Mouse (Mus musculus) forebrain, embryonic 12.5 days (tissue): Measurements from ENCODE around the gene Ttc14. TPM values are rescaled to one million over a fixed set of nuclear protein-coding genes. Genes with fewer than 3 reads are reported as not detected.

Source experiments
- ATAC-seq: fragments of 200-750 bp; cut with Nextera tagmentation; 2 replicates; pipeline ENCODE4 v1.8.0; 2017; ENCODE audit warnings: moderate TSS enrichment; ENCODE audit not compliant: low FRiP score
- H3K27ac ChIP-seq: fragments of 300-500 bp; sonication (generic); 2 replicates; pipeline ENCODE4 v1.5.1; 2016; ENCODE audit warnings: mild to moderate bottlenecking
- H3K27me3 ChIP-seq: fragments of 300-500 bp; sonication (generic); 2 replicates; pipeline ENCODE4 v1.6.1; 2016; ENCODE audit warnings: mild to moderate bottlenecking
- H3K36me3 ChIP-seq: fragments of 300-500 bp; sonication (generic); replicated peaks from 2 replicates; pipeline ENCODE4 v1.6.1; 2016; ENCODE audit warnings: mild to moderate bottlenecking
- H3K4me1 ChIP-seq: fragments of 300-500 bp; sonication (generic); 2 replicates; pipeline ENCODE4 v1.6.1; 2016
- H3K4me2 ChIP-seq: fragments of 300-500 bp; sonication (generic); 2 replicates; pipeline ENCODE4 v1.6.1; 2016; ENCODE audit warnings: mild to moderate bottlenecking, moderate library complexity
- H3K4me3 ChIP-seq: fragments of 300-500 bp; sonication (generic); replicated peaks from 2 replicates; pipeline ENCODE4 v1.5.1; 2016; ENCODE audit warnings: mild to moderate bottlenecking
- H3K9ac ChIP-seq: fragments of 300-500 bp; sonication (generic); 2 replicates; pipeline ENCODE4 v1.6.1; 2016; ENCODE audit warnings: mild to moderate bottlenecking
- H3K9me3 ChIP-seq: fragments of 300-500 bp; sonication (generic); 2 replicates; pipeline ENCODE4 v1.6.1; 2016
- WGBS: fragments of 180-500 bp; shearing (Covaris S2); methylation state at CpG from one replicate; pipeline ENCODE4 v1.1.7; 2016; 5-methylcytosine and 5-hydroxymethylcytosine counted together
- polyA plus RNA-seq: library from polyadenylated mRNA; unstranded; fragments of >200 nt; fragmentation: Nextera tagmentation; extraction: Ambion mirVana; gene quantifications from 2 replicates; pipeline ENCODE4 v1.2.1, GENCODE M21; 2016

Gene Ttc14
- polyA plus RNA-seq, result 73.5 and 82.3 TPM in 2 replicates

GRCm38 (mm10) chr3:33799617-33800512 is at the start of gene Ttc14:
Gene Ttc14 (plus strand): TSS chr3:33799832.
- ATAC-seq, result peak; percentile 99
- Histone ChIP-seq H3K4me2 (peak within 1 kb of the TSS; percentile 64), H3K4me1 (peaks cover 8% of the 10 kb centered on the region), H3K9me3 (no peaks in the 10 kb centered on the region), H3K27me3 (no peaks in the 10 kb centered on the region), H3K36me3 (peaks cover 6% of the 10 kb centered on the region; the same call in 1 of the 2 replicates), H3K9ac (peak within 1 kb of the TSS; percentile 96), H3K27ac (peak within 1 kb of the TSS; percentile 99), H3K4me3 (peak within 1 kb of the TSS; percentile 90)
- WGBS, result under 1% methylated on average over 89 of the region's 90 CpGs

DNA sequence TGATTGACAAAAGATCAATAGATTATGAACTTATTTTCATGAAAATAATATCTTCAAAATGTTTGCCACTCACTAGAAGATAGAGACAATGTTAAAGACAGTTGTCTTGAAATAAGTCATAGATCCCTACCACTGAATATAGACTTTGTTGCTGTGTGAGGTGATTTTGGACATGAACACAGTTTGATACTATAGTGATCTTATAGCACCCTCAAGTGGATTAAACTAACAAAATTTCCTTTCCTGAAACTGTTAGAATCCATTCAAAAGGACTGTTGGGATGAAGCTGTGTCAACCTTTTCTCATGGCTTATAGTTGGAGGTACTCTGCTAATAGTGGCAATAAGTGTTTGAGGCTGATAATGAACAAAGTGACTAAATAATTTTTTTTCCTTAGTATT is 8.7 kb upstream of the Ttc14 start:
- Histone ChIP-seq H3K27me3 (no peaks in the 10 kb centered on the region), H3K36me3 (no peaks in the 10 kb centered on the region), H3K4me2 (no peak overlapping the region), H3K27ac (no peak overlapping the region), H3K9ac (no peak overlapping the region), H3K4me3 (no peak overlapping the region), H3K9me3 (no peaks in the 10 kb centered on the region), H3K4me1 (no peaks in the 10 kb centered on the region)
- no peak for ATAC-seq

DNA sequence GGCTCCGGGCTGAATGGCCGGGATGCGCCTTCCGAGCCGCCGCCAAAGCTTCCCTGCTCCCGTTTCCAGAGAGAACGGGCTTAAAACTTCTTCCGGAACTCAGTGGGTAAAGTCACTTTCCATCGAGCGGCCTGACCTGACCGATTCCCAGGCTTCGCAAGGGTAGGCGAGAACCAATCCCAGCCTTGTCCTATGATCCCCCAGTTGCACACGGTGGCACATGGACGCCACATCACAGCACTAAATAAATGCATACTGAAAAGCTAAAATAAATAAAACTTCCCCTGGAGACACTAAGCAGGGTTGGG is 835 bp downstream of the Ttc14 start:
- H3K4me1 ChIP-seq, result peaks cover 8% of the 10 kb centered on the region
- ATAC-seq, result peak; percentile 34; the same call in 1 of the 2 replicates
- peak overlapping the region; percentile 90 for H3K4me3 ChIP-seq
- H3K9ac ChIP-seq, result peak overlapping the region; percentile 96
- no peaks in the 10 kb centered on the region for H3K27me3 ChIP-seq
- peak overlapping the region; percentile 64 for H3K4me2 ChIP-seq
- H3K36me3 ChIP-seq, result peaks cover 11% of the 10 kb centered on the region
- WGBS, result under 1% methylated on average over 15 of the region's 16 CpGs
- H3K27ac ChIP-seq, result peak overlapping the region; percentile 99
- H3K9me3 ChIP-seq, result no peaks in the 10 kb centered on the region

GRCm38 (mm10) chr3:33807151-33807550 is 7.5 kb downstream of the Ttc14 start:
- WGBS, result 84% methylated on average over 1 of the region's 1 CpGs
- no peaks in the 10 kb centered on the region for H3K27me3 ChIP-seq
- H3K9ac ChIP-seq, result no peak overlapping the region
- no peak overlapping the region for H3K27ac ChIP-seq
- H3K4me3 ChIP-seq, result no peak overlapping the region
- ATAC-seq, result no peak
- H3K36me3 ChIP-seq, result peaks cover 43% of the 10 kb centered on the region
- no peak overlapping the region for H3K4me2 ChIP-seq
- no peaks in the 10 kb centered on the region for H3K9me3 ChIP-seq
- H3K4me1 ChIP-seq, result no peaks in the 10 kb centered on the region

GRCm38 (mm10) chr3:33824135-33824946 is 24.7 kb downstream of the Ttc14 start:
- Histone ChIP-seq H3K9me3 (no peaks in the 10 kb centered on the region), H3K36me3 (no peaks in the 10 kb centered on the region), H3K4me1 (no peaks in the 10 kb centered on the region), H3K4me2 (no peak overlapping the region), H3K27me3 (no peaks in the 10 kb centered on the region), H3K9ac (no peak overlapping the region), H3K27ac (no peak overlapping the region), H3K4me3 (no peak overlapping the region)
- ATAC-seq, result peak; percentile 79; the same call in 1 of the 2 replicates
- WGBS, result 46% methylated on average over 9 of the region's 9 CpGs

GRCm38 (mm10) chr3:33832351-33832750 is 32.7 kb downstream of the Ttc14 start:
- 84% methylated on average over 10 of the region's 10 CpGs for WGBS
- ATAC-seq, result no peak
- Histone ChIP-seq H3K4me3 (no peak overlapping the region), H3K36me3 (no peaks in the 10 kb centered on the region), H3K9ac (no peak overlapping the region), H3K4me2 (no peak overlapping the region), H3K27me3 (no peaks in the 10 kb centered on the region), H3K9me3 (no peaks in the 10 kb centered on the region), H3K27ac (no peak overlapping the region), H3K4me1 (no peaks in the 10 kb centered on the region)

DNA sequence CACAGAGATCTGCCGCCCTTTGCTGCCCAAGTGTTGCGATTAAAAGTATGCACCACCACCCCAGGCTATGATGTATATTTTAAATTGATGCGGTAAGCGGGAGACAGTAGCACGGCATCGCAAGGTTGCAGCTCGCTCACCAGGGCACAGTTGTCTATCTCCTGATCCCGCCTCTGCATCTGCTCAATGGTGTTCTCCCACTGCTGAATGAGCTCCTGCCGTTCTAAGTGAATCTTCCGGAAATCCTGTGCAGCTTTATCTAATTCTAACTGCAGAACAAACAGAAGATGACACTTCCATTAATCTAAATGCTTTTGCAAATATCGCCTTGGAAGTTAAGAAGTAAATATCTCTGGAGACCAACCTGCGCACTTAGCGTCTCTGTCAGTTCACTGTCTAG is 36.9 kb downstream of the Ttc14 start:
- H3K4me2 ChIP-seq, result no peak overlapping the region
- no peak for ATAC-seq
- H3K36me3 ChIP-seq, result no peaks in the 10 kb centered on the region

GRCm38 (mm10) chr3:33838877-33839276 is 39.2 kb downstream of the Ttc14 start:
- ATAC-seq, result no peak
- Histone ChIP-seq H3K4me1 (peaks cover 5% of the 10 kb centered on the region), H3K4me3 (no peak overlapping the region), H3K27me3 (no peaks in the 10 kb centered on the region), H3K9ac (no peak overlapping the region), H3K9me3 (no peaks in the 10 kb centered on the region), H3K27ac (no peak overlapping the region), H3K36me3 (no peaks in the 10 kb centered on the region), H3K4me2 (no peak overlapping the region)
- 73% methylated on average over 10 of the region's 10 CpGs for WGBS

More for the DNA sequence above, 36.9 kb downstream of the Ttc14 start:
- no peaks in the 10 kb centered on the region for H3K27me3 ChIP-seq
- no peak overlapping the region for H3K27ac ChIP-seq
- WGBS, result 95% methylated on average over 13 of the region's 13 CpGs
- H3K9ac ChIP-seq, result no peak overlapping the region
- H3K4me1 ChIP-seq, result no peaks in the 10 kb centered on the region
- no peaks in the 10 kb centered on the region for H3K9me3 ChIP-seq
- no peak overlapping the region for H3K4me3 ChIP-seq

DNA sequence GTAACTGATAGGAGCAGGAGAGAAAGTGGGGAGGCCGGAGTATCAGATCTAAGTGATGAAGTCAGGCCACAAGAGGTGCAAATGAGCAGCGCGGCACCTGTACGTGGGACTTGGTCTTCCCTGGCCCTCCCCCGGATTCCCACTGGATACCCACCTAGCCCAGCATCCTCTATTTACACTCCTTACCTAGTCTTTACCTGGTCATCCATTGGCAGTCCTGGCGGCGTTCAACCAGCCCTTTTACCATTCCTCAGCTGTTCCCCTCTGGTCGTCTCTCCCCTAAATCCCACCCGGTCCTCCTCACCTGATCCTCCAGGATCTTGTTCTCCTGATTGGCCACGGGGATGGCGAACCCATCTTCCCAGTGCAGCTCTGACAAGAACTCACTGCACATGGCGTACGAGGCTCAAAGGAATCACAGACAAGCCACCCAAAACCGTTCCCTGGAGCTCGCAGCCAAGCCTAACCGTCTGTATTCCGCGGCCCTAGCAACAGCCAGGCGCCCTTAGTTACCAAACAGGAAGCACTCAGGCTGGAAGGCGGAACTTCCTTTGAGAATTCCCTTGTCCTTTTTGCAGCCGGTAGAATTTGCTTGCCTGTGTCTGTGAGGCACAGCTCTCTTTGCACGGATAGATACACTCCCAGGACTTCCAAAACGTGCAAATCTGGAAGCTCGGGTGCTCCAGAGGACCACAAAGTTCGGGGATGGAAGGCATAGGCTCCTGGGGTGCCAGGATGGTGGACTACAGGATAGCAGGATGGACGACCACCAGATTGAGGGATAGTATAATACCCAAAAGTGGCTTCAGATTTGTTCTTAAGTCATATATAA is 44.4 kb downstream of the Ttc14 start, which contains the start of gene Ccdc39:
Gene Ccdc39, minus strand, starts transcription at position 510 of the 832 bp plus-strand sequence.
- no peak within 1 kb of the TSS for H3K27ac ChIP-seq
- WGBS, result 3% methylated on average over 26 of the region's 26 CpGs
- ATAC-seq, result peak; percentile 93

DNA sequence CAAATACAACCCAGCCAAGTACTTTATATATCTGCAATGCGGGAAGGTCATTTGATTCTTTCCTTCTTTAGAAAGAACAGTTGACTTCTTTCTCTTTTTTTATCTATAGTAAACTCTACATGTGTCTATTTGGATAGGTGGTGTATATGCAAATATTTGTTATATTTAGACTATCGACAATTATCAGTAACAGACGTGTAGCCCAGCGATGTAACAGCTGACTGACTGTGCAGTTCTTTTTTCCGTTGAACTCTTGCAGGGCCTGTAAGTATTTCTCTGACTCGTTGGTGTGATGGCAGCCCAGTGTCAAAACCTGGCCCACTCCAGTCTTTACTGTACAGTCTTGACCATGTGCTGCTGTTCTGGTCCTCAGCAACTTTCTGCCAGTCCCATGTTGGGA is 47.0 kb downstream of the Ttc14 start:
- no peaks in the 10 kb centered on the region for H3K27me3 ChIP-seq
- H3K9me3 ChIP-seq, result no peaks in the 10 kb centered on the region
- H3K4me3 ChIP-seq, result no peak overlapping the region
- 87% methylated on average over 6 of the region's 6 CpGs for WGBS
- no peak overlapping the region for H3K27ac ChIP-seq
- no peaks in the 10 kb centered on the region for H3K36me3 ChIP-seq
- peaks cover 9% of the 10 kb centered on the region for H3K4me1 ChIP-seq
- H3K4me2 ChIP-seq, result no peak overlapping the region
- H3K9ac ChIP-seq, result no peak overlapping the region
- ATAC-seq, result no peak

More for the DNA sequence above, 44.4 kb downstream of the Ttc14 start, which contains the start of gene Ccdc39:
- peaks cover 9% of the 10 kb centered on the region for H3K4me1 ChIP-seq
- peak within 1 kb of the TSS; percentile 84 for H3K4me2 ChIP-seq
- no peaks in the 10 kb centered on the region for H3K9me3 ChIP-seq
- peak within 1 kb of the TSS; percentile 66 for H3K9ac ChIP-seq
- no peaks in the 10 kb centered on the region for H3K27me3 ChIP-seq
- no peaks in the 10 kb centered on the region for H3K36me3 ChIP-seq
- peak within 1 kb of the TSS; percentile 54 for H3K4me3 ChIP-seq

DNA sequence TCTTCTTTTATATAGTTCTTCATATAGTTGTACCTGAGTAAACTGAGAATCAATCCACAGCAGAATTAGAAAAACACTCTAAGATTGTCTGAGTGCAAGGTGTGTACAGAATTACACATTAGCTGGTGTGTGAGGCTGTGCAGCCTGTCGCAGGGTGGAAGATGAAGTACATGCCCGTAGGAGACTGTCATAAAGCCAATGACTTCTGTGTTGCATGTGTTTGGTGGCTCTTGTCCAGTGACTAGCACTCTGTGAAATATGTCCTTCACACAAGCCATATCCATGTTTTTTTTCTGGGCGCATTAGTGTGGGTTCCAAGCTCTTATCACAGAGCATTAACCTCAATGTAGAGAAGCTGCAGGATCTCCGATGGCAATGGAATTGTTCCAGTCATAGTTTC is 51.2 kb downstream of the Ttc14 start:
- Histone ChIP-seq H3K27ac (no peak overlapping the region), H3K27me3 (no peaks in the 10 kb centered on the region), H3K36me3 (no peaks in the 10 kb centered on the region), H3K9me3 (no peaks in the 10 kb centered on the region), H3K4me3 (no peak overlapping the region), H3K4me2 (no peak overlapping the region), H3K4me1 (no peaks in the 10 kb centered on the region), H3K9ac (no peak overlapping the region)
- no peak for ATAC-seq
- WGBS, result 90% methylated on average over 4 of the region's 4 CpGs

- no peak for ATAC-seq
- Histone ChIP-seq H3K27me3 (no peaks in the 10 kb centered on the region), H3K4me2 (no peak overlapping the region), H3K27ac (no peak overlapping the region), H3K36me3 (no peaks in the 10 kb centered on the region), H3K9ac (no peak overlapping the region), H3K4me3 (no peak overlapping the region), H3K9me3 (no peaks in the 10 kb centered on the region), H3K4me1 (no peaks in the 10 kb centered on the region)
- WGBS, result 65% methylated on average over 1 of the region's 1 CpGs
Measured at GRCm38 (mm10) chr3:33853062-33853461, 53.4 kb downstream of the Ttc14 start.
